Mouse (Mus musculus) olfactory bulb, adult 2 months (tissue): ENCODE measurements around the gene Arhgap35. TPM values are rescaled to one million over a fixed set of nuclear protein-coding genes. Genes with fewer than 3 reads are reported as not detected.
"Not testable (repeated sequence)": the region's sequence is repeated elsewhere in the genome, so short reads cannot be mapped to it uniquely, and the experiment has no call there.

Source experiments
- H3K27ac ChIP-seq: fragments of 200-500 bp; 2 replicates; pipeline ENCODE4 v1.5.1; 2012; ENCODE audit warnings: low read depth, low read length; ENCODE audit not compliant: insufficient read depth
- H3K4me1 ChIP-seq: fragments of 200-500 bp; 2 replicates; pipeline ENCODE4 v1.6.1; 2012; ENCODE audit warnings: low read length; ENCODE audit not compliant: control insufficient read depth, insufficient read depth
- H3K4me3 ChIP-seq: fragments of 200-500 bp; 2 replicates; pipeline ENCODE4 v1.5.1; 2012; ENCODE audit warnings: mild to moderate bottlenecking, low read depth, low read length, moderate library complexity; ENCODE audit not compliant: insufficient read depth
- CTCF ChIP-seq: fragments of 200-500 bp; IDR thresholded peaks from 2 replicates; pipeline ENCODE4 v1.5.1; 2012; ENCODE audit warnings: low read depth, mild to moderate bottlenecking, low read length, moderate library complexity; ENCODE audit not compliant: insufficient read depth
- POLR2A ChIP-seq: fragments of 200-500 bp; IDR thresholded peaks from 2 replicates; pipeline ENCODE4 v1.6.1; 2012; ENCODE audit warnings: mild to moderate bottlenecking, low read depth, low read length, moderate library complexity; ENCODE audit not compliant: insufficient read depth
- WGBS: fragments of 180-500 bp; shearing (Covaris S2); methylation state at CpG from one replicate; pipeline ENCODE4 v1.1.7; 2018; 5-methylcytosine and 5-hydroxymethylcytosine counted together
- polyA plus RNA-seq: library from polyadenylated mRNA; stranded (reverse); fragments of >200 nt; gene quantifications from 2 replicates; pipeline ENCODE4 v1.2.4, GENCODE M21; 2012; ENCODE audit warnings: low replicate concordance; ENCODE audit not compliant: missing spikeins, insufficient read depth, insufficient read length

Arhgap35 gene
- polyA plus RNA-seq, 1 experiment = not detected

DNA sequence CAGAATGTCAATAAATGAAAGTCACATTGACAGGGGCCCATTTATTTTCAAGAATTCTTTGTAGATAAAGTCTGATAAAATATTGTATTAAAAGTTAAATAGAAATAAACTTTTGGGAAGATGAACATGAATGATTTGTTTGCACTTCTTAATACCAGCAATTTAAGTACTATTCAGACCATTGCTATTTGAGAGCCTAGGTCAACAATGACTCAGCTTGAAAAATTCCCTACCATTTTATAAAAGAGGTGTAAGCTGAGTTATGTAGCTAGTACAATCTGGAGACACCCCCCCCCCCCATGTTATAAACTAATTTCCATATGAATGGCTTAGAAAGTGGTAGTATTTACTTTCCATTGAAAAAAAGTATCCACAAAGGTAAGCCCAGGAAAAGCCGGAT, 5.8 kb downstream of the Arhgap35 start:
- H3K4me3 ChIP-seq = no peak overlapping the region
- H3K4me1 ChIP-seq = peaks cover 11% of the 10 kb centered on the region
- WGBS = 72% methylated on average over 1 of the region's 1 CpGs
- H3K27ac ChIP-seq = no peak overlapping the region
- TF ChIP-seq POLR2A = no peak
- TF ChIP-seq CTCF = no peak

DNA sequence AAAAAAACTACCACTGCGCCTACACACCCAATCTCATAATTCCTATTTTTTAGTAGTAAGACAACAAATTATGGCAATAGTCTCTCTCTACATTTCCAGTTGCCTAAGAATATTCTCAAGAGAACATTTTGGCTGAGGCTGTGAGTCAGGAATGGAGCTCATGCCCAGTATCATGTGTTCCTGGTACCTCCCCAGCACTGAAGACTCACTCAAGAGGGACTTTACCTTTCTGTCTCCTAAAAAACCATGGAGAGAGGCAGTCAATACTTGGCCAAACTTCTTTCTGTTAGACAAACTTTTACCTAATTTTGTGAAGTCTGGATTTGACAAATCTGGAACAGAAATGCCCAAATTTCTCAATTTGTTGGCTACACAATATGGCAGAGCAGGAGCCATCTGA, 6.7 kb downstream of the Arhgap35 start:
- 96% methylated on average over 1 of the region's 1 CpGs for WGBS
- Histone ChIP-seq H3K4me3 (no peak overlapping the region), H3K4me1 (peaks cover 7% of the 10 kb centered on the region), H3K27ac (no peak overlapping the region)
- no peak for TF ChIP-seq CTCF
- TF ChIP-seq POLR2A = no peak

GRCm38 (mm10) chr7:16606808-16607207, 8.0 kb downstream of the Arhgap35 start:
- not testable (repeated sequence) for H3K27ac ChIP-seq, H3K4me1 ChIP-seq, H3K4me3 ChIP-seq
- WGBS = 93% methylated on average over 4 of the region's 4 CpGs

GRCm38 (mm10) chr7:16604141-16604540, 10.7 kb downstream of the Arhgap35 start:
- WGBS = 97% methylated on average over 1 of the region's 1 CpGs
- Histone ChIP-seq H3K27ac (no peak overlapping the region), H3K4me3 (no peak overlapping the region), H3K4me1 (peaks cover 4% of the 10 kb centered on the region; the same call in 1 of the 2 replicates)
- TF ChIP-seq POLR2A (no peak), CTCF (no peak)

DNA sequence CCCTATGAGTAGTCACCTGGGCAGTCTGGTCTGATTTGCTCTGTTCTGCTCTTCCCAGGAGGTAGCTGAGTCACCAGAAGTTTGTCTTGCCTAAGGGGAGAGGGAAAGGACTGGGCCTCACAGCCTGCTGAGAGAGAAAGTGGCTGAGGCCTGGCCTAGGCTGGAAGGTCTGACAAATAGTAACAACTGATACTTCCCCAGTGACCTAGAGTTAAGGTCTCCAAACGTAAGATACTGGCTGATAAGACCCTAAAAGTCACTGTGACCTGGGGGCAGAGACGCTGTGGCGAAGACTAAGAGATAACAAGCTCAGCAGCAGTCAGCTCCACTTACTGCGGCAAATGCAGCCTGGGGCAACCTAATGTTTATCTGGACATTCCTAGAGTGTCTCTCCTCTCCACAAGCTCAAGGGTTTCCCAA, 13.1 kb downstream of the Arhgap35 start:
- peaks cover 4% of the 10 kb centered on the region; the same call in 1 of the 2 replicates for H3K4me1 ChIP-seq
- H3K4me3 ChIP-seq = no peak overlapping the region
- 82% methylated on average over 4 of the region's 4 CpGs for WGBS
- H3K27ac ChIP-seq = no peak overlapping the region
- TF ChIP-seq POLR2A (no peak), CTCF (no peak)

DNA sequence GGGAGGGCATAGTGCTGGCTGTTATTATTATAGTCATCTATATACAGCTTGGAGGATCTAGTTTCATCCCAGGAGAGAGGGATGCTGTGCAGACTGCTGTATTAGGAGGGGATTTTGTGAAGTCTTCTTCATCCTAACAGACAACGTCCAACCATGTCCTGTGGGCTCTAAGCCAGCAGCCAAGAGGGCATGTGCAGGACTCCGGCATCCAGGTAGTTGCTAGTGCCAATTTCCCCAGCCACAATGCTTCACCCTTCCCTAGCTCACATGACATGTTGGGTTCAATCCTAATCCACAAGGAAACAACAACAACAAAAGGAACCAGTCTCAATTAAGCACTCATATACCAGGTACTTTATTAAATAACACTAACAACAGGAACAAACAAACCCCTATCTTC, 15.8 kb downstream of the Arhgap35 start:
- H3K27ac ChIP-seq = no peak overlapping the region
- no peak overlapping the region for H3K4me3 ChIP-seq
- WGBS = 57% methylated on average over 2 of the region's 2 CpGs
- peaks cover 4% of the 10 kb centered on the region; the same call in 1 of the 2 replicates for H3K4me1 ChIP-seq
- TF ChIP-seq CTCF = no peak
- TF ChIP-seq POLR2A = no peak

- TF ChIP-seq CTCF (no peak), POLR2A (no peak)
- H3K4me3 ChIP-seq = no peak overlapping the region
- WGBS = 69% methylated on average over 1 of the region's 1 CpGs
- no peaks in the 10 kb centered on the region for H3K4me1 ChIP-seq
- no peak overlapping the region for H3K27ac ChIP-seq
Measured at GRCm38 (mm10) chr7:16591292-16591691, 23.5 kb downstream of the Arhgap35 start.

DNA sequence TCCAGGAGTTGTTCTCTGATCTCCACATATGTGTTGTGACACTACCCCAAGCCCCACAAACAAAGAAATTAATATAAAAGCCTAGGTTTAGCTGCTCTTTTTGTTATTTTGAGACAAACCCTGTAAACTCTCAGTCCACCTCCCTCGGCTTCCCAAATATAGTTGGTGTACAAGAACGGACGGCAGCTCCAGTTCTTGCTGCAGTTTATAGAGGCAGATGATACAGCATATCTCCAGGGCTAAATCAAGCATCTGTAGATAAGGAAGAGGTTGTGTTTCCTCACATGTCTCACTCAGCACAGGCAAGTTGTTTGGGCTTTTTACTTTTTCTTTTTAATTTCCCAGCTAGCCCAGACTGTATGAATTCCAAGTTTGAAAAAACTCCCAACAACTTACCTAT, 27.1 kb downstream of the Arhgap35 start:
- WGBS = 56% methylated on average over 3 of the region's 3 CpGs
- no peaks in the 10 kb centered on the region for H3K4me1 ChIP-seq
- no peak overlapping the region for H3K27ac ChIP-seq
- TF ChIP-seq CTCF (no peak), POLR2A (no peak)
- H3K4me3 ChIP-seq = no peak overlapping the region

DNA sequence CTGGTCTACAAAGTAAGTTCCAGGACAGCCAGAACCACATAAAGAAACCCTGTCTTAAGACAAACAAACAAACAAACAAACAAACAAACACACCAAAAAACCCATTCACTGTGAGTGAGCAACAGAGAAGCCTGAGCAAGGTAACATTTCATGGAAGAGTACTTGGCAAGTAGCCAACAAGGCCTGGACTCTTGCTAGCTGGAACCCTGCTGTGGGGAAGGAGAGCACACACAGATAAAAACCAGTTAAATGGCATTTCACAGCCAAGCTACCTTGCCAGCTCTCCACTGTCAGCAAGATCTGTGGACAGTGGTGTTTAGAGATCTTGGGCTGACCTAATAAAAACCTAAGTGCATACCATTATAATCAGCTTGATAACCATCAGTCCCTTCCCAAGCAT, 30.4 kb downstream of the Arhgap35 start:
- Histone ChIP-seq H3K4me3 (no peak overlapping the region), H3K4me1 (peaks cover 12% of the 10 kb centered on the region), H3K27ac (no peak overlapping the region)
- TF ChIP-seq CTCF (no peak), POLR2A (no peak)

DNA sequence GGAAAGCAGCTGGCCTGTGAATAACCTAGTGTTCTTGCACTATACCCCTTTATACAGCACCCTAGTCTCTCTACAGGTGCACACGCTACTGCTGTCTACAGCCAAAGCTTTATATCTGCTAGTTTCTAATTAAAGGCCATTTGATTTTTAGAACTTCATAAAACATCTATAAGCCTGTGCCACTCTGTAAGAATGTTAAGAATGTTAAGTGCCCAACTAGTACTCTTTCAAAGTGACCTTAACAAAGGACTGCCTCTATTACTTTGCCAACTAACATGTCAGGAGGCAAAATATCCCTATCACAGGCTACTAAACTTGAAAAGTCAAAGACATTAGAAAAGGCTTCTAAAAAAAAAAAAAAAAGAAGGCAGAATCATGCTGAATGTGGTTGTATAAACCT, 31.0 kb downstream of the Arhgap35 start:
- Histone ChIP-seq H3K4me3 (no peak overlapping the region), H3K4me1 (peaks cover 12% of the 10 kb centered on the region), H3K27ac (no peak overlapping the region)
- no peak for TF ChIP-seq CTCF
- no peak for TF ChIP-seq POLR2A
- 89% methylated on average over 1 of the region's 1 CpGs for whole genome bisulfite sequencing
